Mouse (Mus musculus) bone marrow macrophage, adult 2 months (primary cell): ENCODE measurements at regions not wholly inside any gene's neighbourhood (a gene's known extent, or its start where the extent isn't known, plus 50 kb on each side); places are given as distances from the start of the nearest gene placed in this dataset.

ENCODE experiments used
- H3K27ac ChIP-seq: 2 replicates; pipeline ENCODE4 v1.5.1; 2012; ENCODE audit warnings: low read depth, low read length; ENCODE audit not compliant: insufficient read depth
- H3K4me1 ChIP-seq: 2 replicates; pipeline ENCODE4 v1.6.1; 2012; ENCODE audit warnings: low read length; ENCODE audit not compliant: control insufficient read depth, insufficient read depth
- H3K4me3 ChIP-seq: 2 replicates; pipeline ENCODE4 v1.5.1; 2012; ENCODE audit warnings: mild to moderate bottlenecking, low read length, moderate library complexity; ENCODE audit not compliant: insufficient read depth
- CTCF ChIP-seq: IDR thresholded peaks from 2 replicates; pipeline ENCODE4 v1.5.1; 2012; ENCODE audit warnings: low read depth, mild to moderate bottlenecking, low read length, moderate library complexity
- POLR2A ChIP-seq: IDR thresholded peaks from 2 replicates; pipeline ENCODE4 v1.6.1; 2012; ENCODE audit warnings: mild to moderate bottlenecking, low read depth, low read length, borderline replicate concordance

GRCm38 (mm10) chr1:128649490-128650178, 57.5 kb upstream of the Cxcr4 start:
- H3K4me1 ChIP-seq = no peaks in the 10 kb centered on the region
- H3K4me3 ChIP-seq = no peak overlapping the region
- H3K27ac ChIP-seq = no peak overlapping the region
- TF ChIP-seq POLR2A (no peak), CTCF (no peak)

- H3K4me1 ChIP-seq = peaks cover 4% of the 10 kb centered on the region
- TF ChIP-seq POLR2A (no peak), CTCF (no peak)
Observed at GRCm38 (mm10) chr1:128643316-128643776, 51.3 kb upstream of the Cxcr4 start.

GRCm38 (mm10) chr1:128642212-128642611, 50.1 kb upstream of the Cxcr4 start:
- TF ChIP-seq CTCF (no peak), POLR2A (no peak)
- Histone ChIP-seq H3K27ac (no peak overlapping the region), H3K4me1 (peaks cover 4% of the 10 kb centered on the region), H3K4me3 (no peak overlapping the region)

More at GRCm38 (mm10) chr1:128643316-128643776, 51.3 kb upstream of the Cxcr4 start:
- no peak overlapping the region for H3K27ac ChIP-seq
- H3K4me3 ChIP-seq = no peak overlapping the region
